Mouse (Mus musculus): ENCODE measurements around the gene Acbd4. TPM values are rescaled to one million over a fixed set of nuclear protein-coding genes. Genes with fewer than 3 reads are reported as not detected.

The Acbd4 gene
- total RNA-seq, 2 experiments from 2014 or later = 116 to 169 TPM

DNA sequence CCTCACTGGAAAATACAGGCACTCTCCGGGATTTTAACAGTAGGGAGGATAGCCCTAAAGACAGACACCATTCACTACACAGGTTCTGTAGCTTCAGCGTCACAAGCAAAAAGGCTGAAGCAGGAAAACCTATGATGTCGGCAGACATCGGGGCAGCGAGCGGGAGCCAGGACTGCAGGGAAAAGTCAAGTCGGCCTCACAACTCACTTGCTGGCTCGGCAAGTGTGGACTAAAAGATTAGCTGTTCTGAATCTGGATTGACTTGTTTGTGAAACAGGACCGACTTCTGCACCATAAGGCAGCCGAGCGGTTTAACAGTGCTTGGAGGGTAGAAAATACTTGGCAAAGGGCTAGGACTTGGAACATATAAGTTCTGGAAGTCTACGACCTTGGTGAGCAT lies 11.5 kb downstream of the Acbd4 start:
- no peak for DNase-seq (ENCODE audit: low spot score in 2 of 2)

DNA sequence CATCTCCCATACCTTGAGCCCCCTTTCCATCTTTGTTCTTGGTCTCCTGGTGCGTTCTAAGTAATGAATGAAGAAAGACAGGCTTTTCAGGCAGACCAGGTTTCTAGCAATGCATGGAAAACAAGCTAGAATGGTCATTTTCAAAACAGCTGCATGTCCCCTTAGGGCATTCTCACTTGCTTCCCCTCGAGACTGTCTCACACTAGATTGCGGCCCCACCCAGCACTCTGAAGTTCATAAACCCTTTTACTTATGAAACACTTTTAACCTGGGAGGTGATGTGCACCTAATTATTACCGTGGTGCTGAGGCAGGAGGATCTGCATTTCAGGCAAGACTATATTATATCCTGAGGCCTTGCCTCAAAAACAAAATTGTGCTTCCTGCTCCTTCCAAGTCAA lies 12.3 kb downstream of the Acbd4 start:
- DNase-seq (ENCODE audit: low spot score in 2 of 2) = no peak

GRCm38 (mm10) chr11:103114270-103114943 lies 12.9 kb downstream of the Acbd4 start:
- no peak for DNase-seq (ENCODE audit: low spot score in 2 of 2)

DNA sequence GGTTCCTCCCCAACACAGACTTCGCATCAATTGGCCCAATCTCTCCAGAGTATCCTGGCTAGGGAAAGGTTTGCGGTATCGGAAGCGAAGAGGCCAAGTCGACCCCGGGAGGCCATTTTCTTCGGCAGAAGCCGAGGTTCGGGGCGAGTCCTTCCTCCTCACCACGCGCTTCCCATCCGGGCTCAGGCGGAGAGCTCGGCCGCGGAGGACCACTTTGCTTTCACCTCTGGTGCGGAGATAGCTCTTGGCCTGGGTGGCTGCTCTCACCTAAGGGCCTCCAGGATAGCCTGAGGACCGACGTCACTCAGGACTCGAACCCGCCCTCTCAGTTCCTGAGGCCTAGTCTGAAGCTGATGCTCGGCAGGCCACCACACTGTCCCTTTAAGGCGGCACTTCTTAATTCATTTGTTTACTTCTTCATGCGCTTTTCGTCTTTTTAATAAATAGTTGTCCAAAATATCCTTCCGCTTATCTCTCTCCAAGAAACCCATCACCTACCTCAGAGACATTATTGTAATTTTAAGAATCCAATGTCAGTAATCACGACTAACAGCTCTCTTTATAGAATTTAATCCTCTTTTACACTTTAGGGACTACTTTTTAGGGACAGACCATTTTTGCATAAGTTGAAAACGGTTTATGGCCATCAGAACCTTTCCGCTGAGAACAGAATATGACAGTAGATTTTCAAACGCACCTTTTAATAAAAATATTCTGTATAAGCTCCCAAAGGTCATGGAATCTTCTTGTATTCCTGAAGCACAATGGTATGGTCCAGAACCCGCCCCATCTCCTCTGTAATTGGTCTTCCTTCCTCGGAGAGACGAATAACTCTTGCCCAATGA lies 13.9 kb downstream of the Acbd4 start:
- peak; percentile 73 to 76 for DNase-seq (ENCODE audit: low spot score in 2 of 2)

- peak; percentile 100 for DNase-seq (ENCODE audit: low spot score in 2 of 2)
Measured at GRCm38 (mm10) chr11:103116008-103116818, 14.7 kb downstream of the Acbd4 start, which contains the start of gene Hexim1. Hexim1 (plus strand) TSS chr11:103116231.

GRCm38 (mm10) chr11:103116959-103117590 lies 15.6 kb downstream of the Acbd4 start:
- peak; percentile 71 to 75 for DNase-seq (ENCODE audit: low spot score in 2 of 2)

- peak; percentile 46 to 64 for DNase-seq (ENCODE audit: low spot score in 2 of 2)
Measured at GRCm38 (mm10) chr11:103117591-103118009, 16.1 kb downstream of the Acbd4 start.

DNA sequence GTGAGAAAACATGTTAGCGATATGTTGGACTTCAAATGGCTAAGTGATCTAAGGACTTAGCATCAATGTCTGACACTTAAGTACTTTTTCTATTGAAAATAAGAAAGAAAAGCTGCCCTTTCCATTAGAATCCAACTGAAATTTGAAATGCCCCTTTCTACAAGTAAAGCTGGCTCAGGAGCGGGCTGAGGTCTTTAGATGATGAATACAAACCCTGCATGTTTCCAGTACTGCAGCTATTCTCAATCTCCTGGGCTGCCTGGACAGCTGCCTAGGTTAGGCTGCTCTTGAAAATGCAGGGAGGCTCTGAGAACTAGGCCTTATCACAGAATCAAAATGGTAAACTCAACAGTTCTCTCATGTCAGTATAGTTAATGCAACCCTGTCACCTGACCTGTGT lies 17.4 kb downstream of the Acbd4 start:
- DNase-seq (ENCODE audit: low spot score in 2 of 2) = no peak

GRCm38 (mm10) chr11:103119609-103120008 lies 18.1 kb downstream of the Acbd4 start:
- DNase-seq (ENCODE audit: low spot score in 2 of 2) = no peak

DNA sequence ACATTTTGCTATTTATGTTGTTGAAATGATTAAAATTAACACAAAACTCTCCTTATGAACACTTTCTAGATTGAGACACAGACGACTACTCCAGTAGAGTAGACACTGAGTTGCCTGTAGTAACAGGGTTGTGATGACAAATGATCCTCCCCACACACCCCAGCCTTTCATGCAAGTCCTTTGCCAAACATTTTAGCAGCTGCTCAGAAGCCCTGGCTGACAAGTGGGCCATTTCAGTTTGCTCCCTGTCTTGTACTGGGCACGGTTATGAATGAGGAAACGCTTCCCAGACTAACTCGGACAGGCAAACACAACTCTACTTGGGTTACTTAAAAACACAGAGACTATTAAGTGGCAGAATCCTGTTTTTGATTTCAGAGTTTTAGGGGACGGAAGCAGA lies 18.8 kb downstream of the Acbd4 start:
- no peak for DNase-seq (ENCODE audit: low spot score in 2 of 2)

GRCm38 (mm10) chr11:103131701-103132575 lies 30.5 kb downstream of the Acbd4 start, which contains the start of gene Hexim2:
Hexim2 (plus strand) TSS chr11:103132429.
- DNase-seq (ENCODE audit: low spot score in 2 of 2) = peak in 1 of 2 experiments; percentile 67

DNA sequence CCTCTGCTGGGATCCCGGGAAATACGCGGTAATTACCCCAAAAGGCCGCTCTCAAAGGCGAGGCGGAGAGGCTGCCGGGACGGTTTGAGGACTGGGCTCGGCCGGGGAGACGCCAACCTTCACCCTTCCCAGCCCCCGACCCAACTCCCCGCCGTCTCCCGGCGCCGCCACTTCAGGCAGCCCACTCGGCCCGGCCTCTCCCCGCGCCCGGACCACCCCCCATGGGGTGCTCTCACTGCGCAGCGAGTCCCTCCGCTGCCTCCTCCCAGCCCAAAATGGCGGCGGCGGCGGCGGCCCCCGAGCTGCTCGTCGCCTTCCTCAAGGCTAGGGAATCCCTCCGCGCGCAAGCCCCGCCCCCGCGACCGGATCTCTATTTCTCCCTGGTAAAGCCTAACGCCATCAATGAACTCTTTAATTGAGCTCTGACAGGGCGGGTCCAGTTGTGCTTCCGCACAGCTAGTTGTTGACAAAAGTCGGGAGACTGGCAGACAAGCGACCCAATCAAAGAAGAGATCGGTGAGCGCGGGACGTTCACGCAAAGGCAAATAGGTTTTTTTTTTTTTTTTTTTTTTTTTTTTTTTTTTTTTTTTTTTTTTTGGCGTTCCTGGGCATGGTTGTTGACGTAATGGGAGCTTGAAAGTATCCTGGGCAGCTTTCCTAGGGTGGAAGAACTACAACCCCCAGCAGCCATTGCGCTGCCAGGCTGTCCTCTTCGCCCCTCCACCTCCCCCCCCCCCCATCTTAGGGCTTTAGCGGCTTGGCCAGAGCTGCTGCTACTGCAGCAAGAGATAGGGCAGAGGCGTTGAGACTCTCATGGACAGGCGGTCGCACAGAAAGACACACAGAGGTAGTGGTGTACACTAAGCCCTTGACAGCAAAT lies 31.3 kb downstream of the Acbd4 start:
- DNase-seq (ENCODE audit: low spot score in 2 of 2) = peak; percentile 99

GRCm38 (mm10) chr11:103133456-103134185 lies 32.1 kb downstream of the Acbd4 start:
- DNase-seq (ENCODE audit: low spot score in 2 of 2) = no peak

GRCm38 (mm10) chr11:103134221-103134620 lies 32.7 kb downstream of the Acbd4 start:
- peak; percentile 45 to 67 for DNase-seq (ENCODE audit: low spot score in 2 of 2)

- DNase-seq (ENCODE audit: low spot score in 2 of 2) = no peak
Measured at GRCm38 (mm10) chr11:103136039-103136577, 34.6 kb downstream of the Acbd4 start.

- no peak for DNase-seq (ENCODE audit: low spot score in 2 of 2)
Measured at GRCm38 (mm10) chr11:103139951-103140762, 38.7 kb downstream of the Acbd4 start.

GRCm38 (mm10) chr11:103140763-103141100 lies 39.2 kb downstream of the Acbd4 start:
- DNase-seq (ENCODE audit: low spot score in 2 of 2) = no peak

Data from adrenal gland, adult 18-20 months (tissue).